Mouse (Mus musculus) embryonic facial prominence, embryonic 11.5 days (tissue): ENCODE data around the gene Dhx9. TPM values are rescaled to one million over a fixed set of nuclear protein-coding genes. Genes with fewer than 3 reads are reported as not detected.
"Not testable (repeated sequence)": the region's sequence is repeated elsewhere in the genome, so short reads cannot be mapped to it uniquely, and the experiment has no call there.

Experiments used
- ATAC-seq: fragments of 200-750 bp; cut with Nextera tagmentation; replicated peaks from 2 replicates; pipeline ENCODE4 v1.8.0; 2017; ENCODE audit warnings: low read depth; ENCODE audit not compliant: insufficient number of reproducible peaks, low FRiP score, low TSS enrichment
- DNase-seq: peaks from one replicate; pipeline ENCODE4 v3.0.0-alpha.2; 2015; ENCODE audit warnings: low spot score
- H3K27ac ChIP-seq: fragments of 300-500 bp; sonication (generic); replicated peaks from 2 replicates; pipeline ENCODE4 v1.5.1; 2014; ENCODE audit warnings: mild to moderate bottlenecking, low read depth, low read length, control low read depth
- H3K27me3 ChIP-seq: fragments of 300-500 bp; sonication (generic); 2 replicates; pipeline ENCODE4 v1.6.1; 2014; ENCODE audit warnings: mild to moderate bottlenecking, low read length, moderate library complexity, mixed read lengths; ENCODE audit not compliant: control insufficient read depth, insufficient read depth
- H3K36me3 ChIP-seq: fragments of 300-500 bp; sonication (generic); replicated peaks from 2 replicates; pipeline ENCODE4 v1.6.1; 2014; ENCODE audit warnings: low read depth, mild to moderate bottlenecking, low read length, moderate library complexity, mixed read lengths; ENCODE audit not compliant: control insufficient read depth, insufficient read depth
- H3K4me1 ChIP-seq: fragments of 300-500 bp; sonication (generic); 2 replicates; pipeline ENCODE4 v1.6.1; 2014; ENCODE audit warnings: low read length, mixed read lengths; ENCODE audit not compliant: control insufficient read depth, insufficient read depth
- H3K4me2 ChIP-seq: fragments of 300-500 bp; sonication (generic); 2 replicates; pipeline ENCODE4 v1.6.1; 2014; ENCODE audit warnings: low read depth, mild to moderate bottlenecking, control low read depth, low read length, moderate library complexity
- H3K4me3 ChIP-seq: fragments of 300-500 bp; sonication (generic); 2 replicates; pipeline ENCODE4 v1.5.1; 2014; ENCODE audit warnings: low read depth, low read length, control low read depth
- H3K9ac ChIP-seq: fragments of 300-500 bp; sonication (generic); replicated peaks from 2 replicates; pipeline ENCODE4 v1.6.1; 2014; ENCODE audit warnings: mild to moderate bottlenecking, control low read depth, low read length
- H3K9me3 ChIP-seq: fragments of 300-500 bp; sonication (generic); replicated peaks from 2 replicates; pipeline ENCODE4 v1.6.1; 2016; ENCODE audit warnings: mild to moderate bottlenecking, low read length, inconsistent platforms, mixed read lengths; ENCODE audit not compliant: control insufficient read depth
- WGBS: fragments of 180-500 bp; shearing (Covaris S2); extraction: QIAGEN DNeasy Blood & Tissue Kit; methylation state at CpG from one replicate; pipeline ENCODE4 v1.1.7; 2014; 5-methylcytosine and 5-hydroxymethylcytosine counted together
- polyA plus RNA-seq: library from polyadenylated mRNA; unstranded; fragments of >200 nt; fragmentation: Nextera tagmentation; extraction: Ambion mirVana; gene quantifications from 2 replicates; pipeline ENCODE4 v1.2.1, GENCODE M21; 2014

Gene Dhx9
- polyA plus RNA-seq, 1 experiment from 2014 or later: 26.6 TPM

- WGBS: 90% methylated on average over 24 of the region's 24 CpGs
- ATAC-seq, H3K36me3 ChIP-seq, H3K9me3 ChIP-seq, DNase-seq, H3K4me1 ChIP-seq, H3K4me3 ChIP-seq, H3K27me3 ChIP-seq, H3K27ac ChIP-seq, H3K4me2 ChIP-seq, H3K9ac ChIP-seq: not testable (repeated sequence)
These were observed 73.2 kb downstream of the Dhx9 start for GRCm38 (mm10) chr1:153414114-153414723.

GRCm38 (mm10) chr1:153413397-153414020, 74.0 kb downstream of the Dhx9 start:
- not testable (repeated sequence) for H3K9ac ChIP-seq, H3K27ac ChIP-seq, H3K4me2 ChIP-seq, ATAC-seq, DNase-seq, H3K27me3 ChIP-seq, H3K4me1 ChIP-seq, H3K36me3 ChIP-seq, H3K4me3 ChIP-seq, H3K9me3 ChIP-seq
- 86% methylated on average over 13 of the region's 13 CpGs for WGBS

DNA sequence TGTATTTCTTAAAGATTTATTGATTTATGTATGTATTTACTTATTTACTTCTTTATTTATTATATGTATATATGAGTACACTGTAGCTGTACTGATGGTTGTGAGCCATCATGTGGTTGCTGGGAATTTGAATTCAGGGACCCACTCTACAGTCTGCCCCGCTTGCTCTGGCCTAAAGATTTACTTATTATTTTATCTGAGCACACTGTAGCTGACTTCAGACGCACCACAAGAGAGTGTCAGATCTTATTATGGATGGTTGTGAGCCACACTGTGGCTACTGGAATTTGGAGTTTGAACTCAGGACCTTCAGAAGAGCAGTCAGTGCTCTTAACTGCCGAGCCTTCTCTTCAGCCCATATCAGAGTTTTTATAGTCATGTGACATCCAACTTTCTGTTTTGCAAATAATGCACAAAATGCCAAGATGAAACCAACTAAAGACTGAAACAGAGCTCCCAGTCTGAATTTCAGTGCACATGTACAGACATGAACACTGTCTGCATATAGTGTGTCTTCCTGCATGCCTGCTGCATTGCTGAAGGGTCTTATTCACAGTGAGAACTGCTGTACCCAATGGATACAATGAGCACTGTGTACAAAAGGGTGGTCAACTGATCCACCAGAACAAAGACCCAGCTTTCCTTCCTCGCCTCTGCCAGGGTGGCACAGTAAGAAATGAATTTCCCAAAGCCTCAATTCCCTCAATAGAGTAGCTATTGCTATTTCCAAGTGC, 74.6 kb downstream of the Dhx9 start:
- not testable (repeated sequence) for DNase-seq, H3K27me3 ChIP-seq, H3K4me1 ChIP-seq, H3K27ac ChIP-seq, H3K36me3 ChIP-seq, H3K4me2 ChIP-seq, ATAC-seq, H3K9me3 ChIP-seq, H3K9ac ChIP-seq, H3K4me3 ChIP-seq
- 83% methylated on average over 2 of the region's 4 CpGs for WGBS

- H3K36me3 ChIP-seq: no peaks in the 10 kb centered on the region
- H3K4me3 ChIP-seq: no peak overlapping the region
- DNase-seq (no peak), ATAC-seq (no peak)
- no peaks in the 10 kb centered on the region for H3K9me3 ChIP-seq
- H3K4me2 ChIP-seq: no peak overlapping the region
- no peak overlapping the region for H3K9ac ChIP-seq
- H3K27ac ChIP-seq: no peak overlapping the region
- WGBS: 88% methylated on average over 6 of the region's 6 CpGs
- H3K4me1 ChIP-seq: no peaks in the 10 kb centered on the region
- H3K27me3 ChIP-seq: no peaks in the 10 kb centered on the region
These were observed 75.7 kb downstream of the Dhx9 start for GRCm38 (mm10) chr1:153411723-153412122.

DNA sequence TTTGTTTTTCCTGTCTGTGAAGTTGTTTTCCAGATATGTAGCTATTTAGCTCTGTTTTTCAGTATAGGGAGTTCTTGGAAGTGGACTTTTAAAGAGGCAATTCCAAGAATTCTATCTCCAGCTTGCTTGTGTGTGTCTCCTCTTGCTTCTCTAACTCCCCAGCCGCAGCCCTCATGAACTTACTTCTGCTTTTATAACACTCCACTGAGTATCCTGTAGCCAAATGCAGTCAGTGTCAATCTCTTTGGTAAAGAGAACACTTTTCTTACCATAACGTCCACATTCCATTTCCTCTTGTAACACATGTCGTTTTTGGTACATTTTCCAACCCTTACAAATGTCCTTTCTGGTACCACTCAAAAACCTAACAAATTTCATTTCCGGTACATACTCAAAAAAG, 76.5 kb downstream of the Dhx9 start:
- not testable (repeated sequence) for H3K4me2 ChIP-seq, DNase-seq, H3K4me1 ChIP-seq, H3K9ac ChIP-seq, ATAC-seq, H3K9me3 ChIP-seq, H3K4me3 ChIP-seq, H3K36me3 ChIP-seq, H3K27me3 ChIP-seq, H3K27ac ChIP-seq
- 100% methylated on average over 1 of the region's 4 CpGs for WGBS

DNA sequence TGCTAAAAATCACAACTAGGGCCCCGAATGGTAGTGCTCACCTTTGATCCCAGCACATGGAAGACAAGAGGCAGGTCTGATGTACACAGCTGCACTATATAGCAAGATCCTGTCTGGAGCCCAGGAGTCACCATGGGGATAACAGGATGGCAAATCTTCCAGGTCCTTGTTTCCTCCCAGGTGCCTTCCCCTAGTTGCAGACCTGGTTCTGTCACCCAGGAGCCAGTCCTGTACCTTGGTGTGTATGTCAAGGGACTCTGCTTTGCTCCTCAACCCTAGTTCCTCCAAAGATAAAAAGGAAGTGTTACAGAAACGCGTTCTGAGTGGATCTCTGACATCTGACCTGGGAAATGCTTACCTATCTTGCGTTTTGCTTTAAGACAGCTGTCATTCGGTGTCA, 79.2 kb downstream of the Dhx9 start:
- not testable (repeated sequence) for H3K4me2 ChIP-seq, H3K9me3 ChIP-seq, H3K36me3 ChIP-seq, ATAC-seq, DNase-seq, H3K27me3 ChIP-seq, H3K9ac ChIP-seq, H3K27ac ChIP-seq, H3K4me1 ChIP-seq, H3K4me3 ChIP-seq
- WGBS: 80% methylated on average over 4 of the region's 5 CpGs

- not testable (repeated sequence) for ATAC-seq, H3K27ac ChIP-seq, H3K27me3 ChIP-seq, DNase-seq, H3K36me3 ChIP-seq, H3K4me1 ChIP-seq, H3K4me3 ChIP-seq, H3K9me3 ChIP-seq, H3K9ac ChIP-seq, H3K4me2 ChIP-seq
- WGBS: 85% methylated on average over 11 of the region's 11 CpGs
These were observed 79.8 kb downstream of the Dhx9 start for GRCm38 (mm10) chr1:153407641-153408040.
